Mouse (Mus musculus) neural tube, embryonic 14.5 days (tissue): ENCODE results near the gene Srms. TPM values are rescaled to one million over a fixed set of nuclear protein-coding genes. Genes with fewer than 3 reads are reported as not detected.

Source experiments
- ATAC-seq: fragments of 200-750 bp; cut with Nextera tagmentation; 2 replicates; pipeline ENCODE4 v1.8.0; 2017; ENCODE audit warnings: low read depth, mild to moderate bottlenecking, moderate TSS enrichment, moderate library complexity
- H3K27ac ChIP-seq: fragments of 300-500 bp; sonication (generic); 2 replicates; pipeline ENCODE4 v1.5.1; 2014; ENCODE audit warnings: low read depth, mild to moderate bottlenecking, control low read depth, low read length, moderate library complexity, mixed read lengths
- H3K27me3 ChIP-seq: fragments of 300-500 bp; sonication (generic); 2 replicates; pipeline ENCODE4 v1.6.1; 2014; ENCODE audit warnings: low read length; ENCODE audit not compliant: control insufficient read depth, insufficient read depth
- H3K36me3 ChIP-seq: fragments of 300-500 bp; sonication (generic); 2 replicates; pipeline ENCODE4 v1.6.1; 2014; ENCODE audit warnings: low read length, mixed read lengths; ENCODE audit not compliant: control insufficient read depth, insufficient read depth
- H3K4me1 ChIP-seq: fragments of 300-500 bp; sonication (generic); 2 replicates; pipeline ENCODE4 v1.6.1; 2014; ENCODE audit warnings: low read length; ENCODE audit not compliant: control insufficient read depth, insufficient read depth
- H3K4me2 ChIP-seq: fragments of 300-500 bp; sonication (generic); 2 replicates; pipeline ENCODE4 v1.6.1; 2014; ENCODE audit warnings: mild to moderate bottlenecking, low read depth, low read length, control low read depth
- H3K4me3 ChIP-seq: fragments of 300-500 bp; sonication (generic); 2 replicates; pipeline ENCODE4 v1.5.1; 2014; ENCODE audit warnings: low read depth, low read length, control low read depth, mixed read lengths
- H3K9ac ChIP-seq: fragments of 300-500 bp; sonication (generic); replicated peaks from 2 replicates; pipeline ENCODE4 v1.6.1; 2014; ENCODE audit warnings: low read depth, mild to moderate bottlenecking, control low read depth, low read length, mixed read lengths
- H3K9me3 ChIP-seq: fragments of 300-500 bp; sonication (generic); 2 replicates; pipeline ENCODE4 v1.6.1; 2016; ENCODE audit warnings: low read length; ENCODE audit not compliant: control insufficient read depth
- WGBS: fragments of 180-500 bp; shearing (Covaris S2); extraction: QIAGEN DNeasy Blood & Tissue Kit; methylation state at CpG from one replicate; pipeline ENCODE4 v1.1.7; 2014; 5-methylcytosine and 5-hydroxymethylcytosine counted together
- polyA plus RNA-seq: library from polyadenylated mRNA; unstranded; fragments of >200 nt; fragmentation: Nextera tagmentation; extraction: Ambion mirVana; gene quantifications from 2 replicates; pipeline ENCODE4 v1.2.1, GENCODE M21; 2014

Srms gene
- polyA plus RNA-seq, 1 experiment from 2014 or later = 0.15 TPM

- under 1% methylated on average over 62 of the region's 64 CpGs for WGBS
- H3K4me1 ChIP-seq = peaks cover 4% of the 10 kb centered on the region; the same call in 1 of the 2 replicates
Observed at GRCm38 (mm10) chr2:181187121-181188000, 25.6 kb downstream of the Srms start, which contains the start of gene Ppdpf. Gene Ppdpf, plus strand, starts transcription at chr2:181187247.

GRCm38 (mm10) chr2:181186635-181187034, 26.4 kb downstream of the Srms start:
- WGBS = under 1% methylated on average over 14 of the region's 14 CpGs
- Histone ChIP-seq H3K4me3 (peak overlapping the region; percentile 57), H3K4me1 (peaks cover 4% of the 10 kb centered on the region; the same call in 1 of the 2 replicates), H3K36me3 (0 out of 2 replicates have a peak, but pooled peaks cover 6% of the 10 kb centered on the region), H3K4me2 (peak overlapping the region; percentile 74), H3K27ac (peak overlapping the region; percentile 93), H3K9me3 (no peaks in the 10 kb centered on the region), H3K9ac (peak overlapping the region; percentile 93), H3K27me3 (no peaks in the 10 kb centered on the region)
- ATAC-seq = peak; percentile 86

More at GRCm38 (mm10) chr2:181187121-181188000, 25.6 kb downstream of the Srms start, which contains the start of gene Ppdpf:
- peak; percentile 88 for ATAC-seq
- H3K27me3 ChIP-seq = no peaks in the 10 kb centered on the region
- H3K36me3 ChIP-seq = 0 out of 2 replicates have a peak, but pooled peaks cover 6% of the 10 kb centered on the region
- no peaks in the 10 kb centered on the region for H3K9me3 ChIP-seq
- H3K9ac ChIP-seq = peak within 1 kb of the TSS; percentile 93
- peak within 1 kb of the TSS; percentile 93 for H3K27ac ChIP-seq
- H3K4me3 ChIP-seq = peak within 1 kb of the TSS; percentile 57
- H3K4me2 ChIP-seq = peak within 1 kb of the TSS; percentile 74

- 83% methylated on average over 6 of the region's 6 CpGs for WGBS
- H3K36me3 ChIP-seq = no peaks in the 10 kb centered on the region
- H3K27ac ChIP-seq = no peak overlapping the region
- H3K4me1 ChIP-seq = no peaks in the 10 kb centered on the region
- no peak overlapping the region for H3K9ac ChIP-seq
- H3K4me2 ChIP-seq = no peak overlapping the region
- H3K4me3 ChIP-seq = no peak overlapping the region
- no peaks in the 10 kb centered on the region for H3K27me3 ChIP-seq
- no peaks in the 10 kb centered on the region for H3K9me3 ChIP-seq
- ATAC-seq = no peak
Observed at GRCm38 (mm10) chr2:181180898-181181297, 32.1 kb downstream of the Srms start.

- H3K36me3 ChIP-seq = no peaks in the 10 kb centered on the region
- no peak overlapping the region for H3K4me3 ChIP-seq
- H3K9me3 ChIP-seq = no peaks in the 10 kb centered on the region
- no peaks in the 10 kb centered on the region for H3K27me3 ChIP-seq
- no peak overlapping the region for H3K4me2 ChIP-seq
- H3K9ac ChIP-seq = no peak overlapping the region
- H3K27ac ChIP-seq = no peak overlapping the region
- no peaks in the 10 kb centered on the region for H3K4me1 ChIP-seq
- ATAC-seq = no peak
- WGBS = 94% methylated on average over 5 of the region's 5 CpGs
Observed at GRCm38 (mm10) chr2:181178471-181178870, 34.5 kb downstream of the Srms start.

- H3K4me3 ChIP-seq = no peak overlapping the region
- H3K27me3 ChIP-seq = no peaks in the 10 kb centered on the region
- no peak overlapping the region for H3K9ac ChIP-seq
- WGBS = 87% methylated on average over 3 of the region's 3 CpGs
- no peak overlapping the region for H3K4me2 ChIP-seq
- H3K36me3 ChIP-seq = no peaks in the 10 kb centered on the region
- no peaks in the 10 kb centered on the region for H3K4me1 ChIP-seq
- no peak overlapping the region for H3K27ac ChIP-seq
- no peak for ATAC-seq
- H3K9me3 ChIP-seq = no peaks in the 10 kb centered on the region
Observed at GRCm38 (mm10) chr2:181178015-181178414, 35.0 kb downstream of the Srms start.

- H3K9me3 ChIP-seq = no peaks in the 10 kb centered on the region
- WGBS = 87% methylated on average over 3 of the region's 3 CpGs
- no peaks in the 10 kb centered on the region for H3K4me1 ChIP-seq
- no peaks in the 10 kb centered on the region for H3K36me3 ChIP-seq
- no peak overlapping the region for H3K9ac ChIP-seq
- H3K4me2 ChIP-seq = no peak overlapping the region
- no peaks in the 10 kb centered on the region for H3K27me3 ChIP-seq
- ATAC-seq = no peak
- H3K27ac ChIP-seq = no peak overlapping the region
- no peak overlapping the region for H3K4me3 ChIP-seq
Observed at GRCm38 (mm10) chr2:181174646-181175045, 38.3 kb downstream of the Srms start.

GRCm38 (mm10) chr2:181166469-181166868, 46.5 kb downstream of the Srms start:
- H3K4me1 ChIP-seq = no peaks in the 10 kb centered on the region
- H3K4me2 ChIP-seq = no peak overlapping the region
- no peak for ATAC-seq
- H3K9ac ChIP-seq = no peak overlapping the region
- no peaks in the 10 kb centered on the region for H3K27me3 ChIP-seq
- no peaks in the 10 kb centered on the region for H3K36me3 ChIP-seq
- no peak overlapping the region for H3K4me3 ChIP-seq
- 82% methylated on average over 5 of the region's 5 CpGs for WGBS
- H3K27ac ChIP-seq = no peak overlapping the region
- H3K9me3 ChIP-seq = no peaks in the 10 kb centered on the region

- no peaks in the 10 kb centered on the region for H3K9me3 ChIP-seq
- H3K4me3 ChIP-seq = no peak overlapping the region
- H3K36me3 ChIP-seq = no peaks in the 10 kb centered on the region
- no peak overlapping the region for H3K9ac ChIP-seq
- no peak for ATAC-seq
- peaks cover 13% of the 10 kb centered on the region; the same call in 1 of the 2 replicates for H3K4me1 ChIP-seq
- WGBS = 70% methylated on average over 4 of the region's 4 CpGs
- H3K27me3 ChIP-seq = peaks cover 4% of the 10 kb centered on the region; the same call in 1 of the 2 replicates
- H3K4me2 ChIP-seq = no peak overlapping the region
- no peak overlapping the region for H3K27ac ChIP-seq
Observed at GRCm38 (mm10) chr2:181160821-181161220, 52.2 kb downstream of the Srms start.

GRCm38 (mm10) chr2:181159771-181160170, 53.2 kb downstream of the Srms start:
- no peaks in the 10 kb centered on the region for H3K36me3 ChIP-seq
- peaks cover 18% of the 10 kb centered on the region; the same call in 1 of the 2 replicates for H3K4me1 ChIP-seq
- 2% methylated on average over 2 of the region's 2 CpGs for WGBS
- peak overlapping the region; percentile 39 for H3K9ac ChIP-seq
- H3K27ac ChIP-seq = peak overlapping the region; percentile 69
- no peak overlapping the region for H3K4me3 ChIP-seq
- peaks cover 4% of the 10 kb centered on the region; the same call in 1 of the 2 replicates for H3K27me3 ChIP-seq
- peak; percentile 86 for ATAC-seq
- H3K9me3 ChIP-seq = no peaks in the 10 kb centered on the region
- H3K4me2 ChIP-seq = 0 out of 2 replicates have a peak overlapping the region, but pooled peaks have one; percentile 5
